In the genomic region with DNA sequence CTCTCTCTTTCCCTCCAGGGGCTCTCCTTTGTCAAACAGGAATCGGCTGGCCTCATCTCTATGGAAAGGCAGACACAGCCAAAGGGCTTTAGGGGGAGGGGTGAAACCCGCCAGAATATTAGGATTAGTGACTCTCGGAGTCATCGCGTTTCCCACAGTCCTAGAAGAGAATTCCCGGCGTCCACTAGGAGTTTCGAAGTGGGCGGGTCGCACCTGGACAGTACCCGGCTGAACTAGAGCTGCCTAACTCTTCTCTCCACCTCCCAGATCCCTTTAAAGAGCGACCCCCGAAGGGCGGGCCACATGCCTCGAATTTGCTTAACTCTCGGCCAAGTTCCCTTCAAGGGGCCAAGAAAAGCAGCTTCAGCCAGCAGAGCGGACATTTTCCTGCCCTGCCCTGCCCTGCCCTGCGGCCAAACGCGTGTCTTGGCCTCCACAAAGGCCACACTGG, we compare ENCODE assay signal across 8 mouse cellular contexts. TPM values are rescaled to one million over a fixed set of nuclear protein-coding genes. Genes with fewer than 3 reads are reported as not detected.
DNase-seq lines count a peak whose midpoint lies in the region; ATAC-seq and TF ChIP-seq lines count a peak whose summit lies in the region.

No protein-coding gene starts in this region.

- no peaks in the 10 kb centered on the region for H3K9me3 ChIP-seq in neural tube, embryonic 11.5 days (ENCODE audit: control insufficient read depth, low read length)

- no peaks in the 10 kb centered on the region for H3K4me1 ChIP-seq in cortical plate, adult 2 months (ENCODE audit: control insufficient read depth, insufficient read depth, low read length)
- H3K4me1 ChIP-seq in neural tube, embryonic 11.5 days (ENCODE audit: control insufficient read depth, insufficient read depth, low read length) = peaks cover 25% of the 10 kb centered on the region

- H3K27me3 ChIP-seq in neural tube, embryonic 11.5 days (ENCODE audit: control insufficient read depth, insufficient read depth, low read length) = no peaks in the 10 kb centered on the region

- peak overlapping the region; percentile 97 for H3K4me2 ChIP-seq in neural tube, embryonic 11.5 days (ENCODE audit: low read depth)

- 0 out of 2 replicates have a peak, but pooled peaks have one; percentile 6 for ATAC-seq in neural tube, embryonic 11.5 days (ENCODE audit: insufficient read depth, low FRiP score, low TSS enrichment)

- no peak for TF ChIP-seq POLR2A in cortical plate, adult 2 months (IDR thresholded peaks at IDR 0.05; ENCODE audit: extremely low read depth, insufficient read depth, low read length)

- peak overlapping the region; percentile 99 for H3K4me3 ChIP-seq in gastrocnemius, adult 2 months
- peak overlapping the region; percentile 62; the same call in 1 of the 2 replicates for H3K4me3 ChIP-seq in cortical plate, adult 2 months (ENCODE audit: insufficient read depth, low read length)
- peak overlapping the region; percentile 94 for H3K4me3 ChIP-seq in neural tube, embryonic 11.5 days (ENCODE audit: low read depth, low read length)

- H3K27ac ChIP-seq in gastrocnemius, adult 2 months = peak overlapping the region; percentile 91
- H3K27ac ChIP-seq in cortical plate, adult 2 months (ENCODE audit: insufficient read depth, low read length) = no peak overlapping the region
- H3K27ac ChIP-seq in neural tube, embryonic 11.5 days (ENCODE audit: low read depth, low read length) = peak overlapping the region; percentile 91; the same call in 1 of the 2 replicates

- intact Hi-C loops in gastrocnemius, adult 2 months (cut with DNase I) = no loop called here

- H3K9ac ChIP-seq in neural tube, embryonic 11.5 days (ENCODE audit: low read length) = peak overlapping the region; percentile 96

- WGBS in neural tube, embryonic 11.5 days = under 1% methylated on average over 20 of the region's 20 CpGs

- no peak for TF ChIP-seq CTCF in gastrocnemius, adult 2 months (IDR thresholded peaks at IDR 0.05)
- TF ChIP-seq CTCF in cortical plate, adult 2 months (IDR thresholded peaks at IDR 0.05; ENCODE audit: extremely low read depth, insufficient read depth, low read length) = no peak

- no peaks in the 10 kb centered on the region for H3K36me3 ChIP-seq in neural tube, embryonic 11.5 days (ENCODE audit: control insufficient read depth, insufficient read depth, low read length)

- no peak for DNase-seq in gastrocnemius, adult 2 months
- DNase-seq in gastrocnemius, adult 8-10 months (ENCODE audit: low spot score in 2 of 2) = no peak
- peak; percentile 55 for DNase-seq in heart, postnatal 4 days
- peak; percentile 28 for DNase-seq in liver
- DNase-seq in neural tube, embryonic 11.5 days (ENCODE audit: low spot score) = peak; percentile 75
- DNase-seq in right cerebral cortex, adult 2 months (ENCODE audit: low spot score in 2 of 2) = no peak
- DNase-seq in cerebellum, postnatal 25 days = no peak

RNA-seq across cellular contexts. Expression of a gene that starts 1.6 kb away (rescaled TPM):
- total RNA-seq in gastrocnemius, adult 2 months (2021) = 1 to 10 TPM; 2.0 to 4.3 TPM
- total RNA-seq in gastrocnemius, adult 8-10 months (2022) = 1 to 10 TPM; 2.0 to 2.2 (median 2.0) TPM
- polyA plus RNA-seq in cortical plate, adult 2 months (2012; rRNA removed) = 10.4 and 11.0 TPM in 2 replicates
- total RNA-seq in heart, postnatal 4 days (2021) = 10 to 100 TPM; 13.3 to 14.8 TPM
- 15.0 and 17.3 TPM in 2 replicates for polyA plus RNA-seq in neural tube, embryonic 11.5 days (2014; fragmentation: Nextera tagmentation; extraction: Ambion mirVana)

RNA-seq across cellular contexts. Expression of a gene that starts 16.9 kb away (rescaled TPM):
- 1 to 10 TPM in 1 of 2 experiments, under 1 TPM in 1; 0.61 to 1.0 TPM for total RNA-seq in gastrocnemius, adult 2 months (2021)
- 1 to 10 TPM in 1 of 4 experiments, under 1 TPM in 3; 0.70 to 1.2 (median 0.82) TPM for total RNA-seq in gastrocnemius, adult 8-10 months (2022)
- polyA plus RNA-seq in cortical plate, adult 2 months (2012; rRNA removed) = 48.0 and 48.2 TPM in 2 replicates
- 1 to 10 TPM in 1 of 2 experiments, under 1 TPM in 1; 0.90 to 1.1 TPM for total RNA-seq in heart, postnatal 4 days (2021)
- 15.8 and 16.2 TPM in 2 replicates for polyA plus RNA-seq in neural tube, embryonic 11.5 days (2014; fragmentation: Nextera tagmentation; extraction: Ambion mirVana)

Comparison
In these comparisons a context has a peak if more than half of its experiments do, and no peak if none do; other contexts are left out.
1. DNase-seq: peak in heart, postnatal 4 days (single experiment), liver (single experiment) and neural tube, embryonic 11.5 days (single experiment); none in gastrocnemius, adult 2 months (single experiment), gastrocnemius, adult 8-10 months (0 of 2), right cerebral cortex, adult 2 months (0 of 2) and cerebellum, postnatal 25 days (0 of 2).
2. Peak in every context shown above with its lines, with median percentiles within 50 percentile points of each other: H3K4me3 ChIP-seq.